Mouse (Mus musculus): Measurements from ENCODE around the gene Asl.

The Asl gene

GRCm38 (mm10) chr5:130023767-130024539 is 5.1 kb downstream of the Asl start:
- Histone ChIP-seq H3K9me3 (ENCODE audit: low read length) (no peaks in the 10 kb centered on the region), H3K4me3 (replicated peaks; ENCODE audit: low read length) (peak overlapping the region; percentile 99), H3K4me1 (replicated peaks; ENCODE audit: low read depth, low read length) (peaks cover 52% of the 10 kb centered on the region), H3K27me3 (ENCODE audit: insufficient read depth, low read length) (no peaks in the 10 kb centered on the region), H3K36me3 (ENCODE audit: insufficient read depth, low read length) (peaks cover 5% of the 10 kb centered on the region; the same call in 1 of the 2 replicates)
- TF ChIP-seq NANOG (IDR thresholded peaks at IDR 0.05; ENCODE audit: borderline replicate concordance, low read length) = no peak
- no peak for TF ChIP-seq POU5F1 (IDR thresholded peaks at IDR 0.05; ENCODE audit: borderline replicate concordance, low read length)
- peak; percentile 84 for TF ChIP-seq CTCF (conservative IDR thresholded peaks at IDR 0.05; ENCODE audit: low read length)

- Histone ChIP-seq H3K4me3 (replicated peaks; ENCODE audit: low read length) (peak overlapping the region; percentile 99), H3K27me3 (ENCODE audit: insufficient read depth, low read length) (no peaks in the 10 kb centered on the region), H3K36me3 (ENCODE audit: insufficient read depth, low read length) (peaks cover 12% of the 10 kb centered on the region), H3K4me1 (replicated peaks; ENCODE audit: low read depth, low read length) (peaks cover 53% of the 10 kb centered on the region), H3K9me3 (ENCODE audit: low read length) (no peaks in the 10 kb centered on the region)
- TF ChIP-seq CTCF (conservative IDR thresholded peaks at IDR 0.05; ENCODE audit: low read length) (no peak), POU5F1 (IDR thresholded peaks at IDR 0.05; ENCODE audit: borderline replicate concordance, low read length) (no peak)
These were observed 5.8 kb downstream of the Asl start for GRCm38 (mm10) chr5:130023067-130023766.

- Histone ChIP-seq H3K4me3 (replicated peaks; ENCODE audit: low read length) (no peak overlapping the region), H3K4me1 (replicated peaks; ENCODE audit: low read depth, low read length) (peaks cover 55% of the 10 kb centered on the region), H3K27me3 (ENCODE audit: insufficient read depth, low read length) (no peaks in the 10 kb centered on the region), H3K36me3 (ENCODE audit: insufficient read depth, low read length) (peaks cover 20% of the 10 kb centered on the region), H3K9me3 (ENCODE audit: low read length) (no peaks in the 10 kb centered on the region)
- TF ChIP-seq POU5F1 (IDR thresholded peaks at IDR 0.05; ENCODE audit: borderline replicate concordance, low read length) (no peak), CTCF (conservative IDR thresholded peaks at IDR 0.05; ENCODE audit: low read length) (no peak), NANOG (IDR thresholded peaks at IDR 0.05; ENCODE audit: borderline replicate concordance, low read length) (no peak)
These were observed 6.7 kb downstream of the Asl start for GRCm38 (mm10) chr5:130022366-130022765.

GRCm38 (mm10) chr5:130021361-130021966 is 7.6 kb downstream of the Asl start:
- Histone ChIP-seq H3K27me3 (ENCODE audit: insufficient read depth, low read length) (no peaks in the 10 kb centered on the region), H3K4me1 (replicated peaks; ENCODE audit: low read depth, low read length) (peaks cover 56% of the 10 kb centered on the region), H3K4me3 (replicated peaks; ENCODE audit: low read length) (no peak overlapping the region), H3K9me3 (ENCODE audit: low read length) (no peaks in the 10 kb centered on the region), H3K36me3 (ENCODE audit: insufficient read depth, low read length) (peaks cover 23% of the 10 kb centered on the region)
- no peak for TF ChIP-seq NANOG (IDR thresholded peaks at IDR 0.05; ENCODE audit: borderline replicate concordance, low read length)
- TF ChIP-seq CTCF (conservative IDR thresholded peaks at IDR 0.05; ENCODE audit: low read length) = no peak
- TF ChIP-seq POU5F1 (IDR thresholded peaks at IDR 0.05; ENCODE audit: borderline replicate concordance, low read length) = no peak

- Histone ChIP-seq H3K36me3 (ENCODE audit: insufficient read depth, low read length) (peaks cover 39% of the 10 kb centered on the region), H3K4me1 (replicated peaks; ENCODE audit: low read depth, low read length) (peaks cover 58% of the 10 kb centered on the region), H3K9me3 (ENCODE audit: low read length) (no peaks in the 10 kb centered on the region), H3K4me3 (replicated peaks; ENCODE audit: low read length) (no peak overlapping the region), H3K27me3 (ENCODE audit: insufficient read depth, low read length) (no peaks in the 10 kb centered on the region)
- no peak for TF ChIP-seq POU5F1 (IDR thresholded peaks at IDR 0.05; ENCODE audit: borderline replicate concordance, low read length)
- no peak for TF ChIP-seq NANOG (IDR thresholded peaks at IDR 0.05; ENCODE audit: borderline replicate concordance, low read length)
- no peak for TF ChIP-seq CTCF (conservative IDR thresholded peaks at IDR 0.05; ENCODE audit: low read length)
These were observed 9.6 kb downstream of the Asl start for GRCm38 (mm10) chr5:130019461-130019860.

- Histone ChIP-seq H3K4me3 (replicated peaks; ENCODE audit: low read length) (no peak overlapping the region), H3K36me3 (ENCODE audit: insufficient read depth, low read length) (peaks cover 59% of the 10 kb centered on the region), H3K9me3 (ENCODE audit: low read length) (no peaks in the 10 kb centered on the region; the same call in 1 of the 2 replicates), H3K27me3 (ENCODE audit: insufficient read depth, low read length) (no peaks in the 10 kb centered on the region), H3K4me1 (replicated peaks; ENCODE audit: low read depth, low read length) (peaks cover 53% of the 10 kb centered on the region)
- TF ChIP-seq NANOG (IDR thresholded peaks at IDR 0.05; ENCODE audit: borderline replicate concordance, low read length) = no peak
- TF ChIP-seq CTCF (conservative IDR thresholded peaks at IDR 0.05; ENCODE audit: low read length) = peak; percentile 47
These were observed 13.9 kb downstream of the Asl start for GRCm38 (mm10) chr5:130015104-130015503.

- TF ChIP-seq CTCF (conservative IDR thresholded peaks at IDR 0.05; ENCODE audit: low read length) = peak; percentile 98
- no peak for TF ChIP-seq POU5F1 (IDR thresholded peaks at IDR 0.05; ENCODE audit: borderline replicate concordance, low read length)
- TF ChIP-seq NANOG (IDR thresholded peaks at IDR 0.05; ENCODE audit: borderline replicate concordance, low read length) = no peak
- no peaks in the 10 kb centered on the region; the same call in 1 of the 2 replicates for H3K9me3 ChIP-seq (ENCODE audit: low read length)
These were observed 18.1 kb downstream of the Asl start for GRCm38 (mm10) chr5:130010961-130011360.

GRCm38 (mm10) chr5:130009784-130010183 is 19.3 kb downstream of the Asl start:
- H3K9me3 ChIP-seq (ENCODE audit: low read length) = no peaks in the 10 kb centered on the region; the same call in 1 of the 2 replicates
- peaks cover 26% of the 10 kb centered on the region for H3K36me3 ChIP-seq (ENCODE audit: insufficient read depth, low read length)
- H3K4me1 ChIP-seq (replicated peaks; ENCODE audit: low read depth, low read length) = peaks cover 28% of the 10 kb centered on the region
- TF ChIP-seq CTCF (conservative IDR thresholded peaks at IDR 0.05; ENCODE audit: low read length) (no peak), POU5F1 (IDR thresholded peaks at IDR 0.05; ENCODE audit: borderline replicate concordance, low read length) (no peak), NANOG (IDR thresholded peaks at IDR 0.05; ENCODE audit: borderline replicate concordance, low read length) (no peak)
- H3K27me3 ChIP-seq (ENCODE audit: insufficient read depth, low read length) = no peaks in the 10 kb centered on the region
- H3K4me3 ChIP-seq (replicated peaks; ENCODE audit: low read length) = no peak overlapping the region

More at GRCm38 (mm10) chr5:130010961-130011360, 18.1 kb downstream of the Asl start:
- Histone ChIP-seq H3K4me1 (replicated peaks; ENCODE audit: low read depth, low read length) (peaks cover 32% of the 10 kb centered on the region), H3K4me3 (replicated peaks; ENCODE audit: low read length) (no peak overlapping the region), H3K27me3 (ENCODE audit: insufficient read depth, low read length) (no peaks in the 10 kb centered on the region), H3K36me3 (ENCODE audit: insufficient read depth, low read length) (peaks cover 36% of the 10 kb centered on the region)

Data from E14TG2a.4 (cell line).